Mouse (Mus musculus): ENCODE measurements around the gene Tekt5. TPM values are rescaled to one million over a fixed set of nuclear protein-coding genes. Genes with fewer than 3 reads are reported as not detected.

Gene Tekt5
- polyA plus RNA-seq, 1 experiment from 2014 or later: 0.70 TPM

Other genes starting within 250 kb of the Tekt5 start
- not detected in 2 replicates for gene Rpl39l, start 225.3 kb downstream of the Tekt5 start, polyA plus RNA-seq (2015; fragmentation: Nextera tagmentation; extraction: Ambion mirVana)
- 1.3 and 1.4 TPM in 2 replicates for gene Atf7ip2, start 202.8 kb downstream of the Tekt5 start, polyA plus RNA-seq (2015; fragmentation: Nextera tagmentation; extraction: Ambion mirVana)
- gene Emp2, start 81.5 kb downstream of the Tekt5 start, polyA plus RNA-seq (2015; fragmentation: Nextera tagmentation; extraction: Ambion mirVana): 24.6 and 28.7 TPM in 2 replicates
- gene Nubp1, start 16.5 kb upstream of the Tekt5 start, polyA plus RNA-seq (2015; fragmentation: Nextera tagmentation; extraction: Ambion mirVana): 69.9 and 71.8 TPM in 2 replicates
- gene Tvp23a, start 51.9 kb upstream of the Tekt5 start, polyA plus RNA-seq (2015; fragmentation: Nextera tagmentation; extraction: Ambion mirVana): 14.3 and 16.3 TPM in 2 replicates
- gene Ciita, start 84.6 kb upstream of the Tekt5 start, polyA plus RNA-seq (2015; fragmentation: Nextera tagmentation; extraction: Ambion mirVana): 0.80 TPM in 2 replicates
- 7.1 and 14.1 TPM in 2 replicates for gene Dexi, start 147.6 kb upstream of the Tekt5 start, polyA plus RNA-seq (2015; fragmentation: Nextera tagmentation; extraction: Ambion mirVana)
- 32.1 and 35.6 TPM in 2 replicates for gene Clec16a, start 149.8 kb upstream of the Tekt5 start, polyA plus RNA-seq (2015; fragmentation: Nextera tagmentation; extraction: Ambion mirVana)

Data from kidney, embryonic 16.5 days (tissue).